Mouse (Mus musculus) embryonic stem cell, embryonic (primary cell): ENCODE measurements around the gene Sctr.

Experiments
- CTCF ChIA-PET, 4 experiments: fragments of 300-600 bp in 2 of 4; fragments of 350-600 bp in 2 of 4; sonication (Branson Sonifier 250); formaldehyde crosslinking; loops; one replicate each; lab custom pipeline; 2022; ENCODE audit warnings: inconsistent platforms in 2 of 4; lab: Charles Lee
- POLR2A ChIA-PET, 4 experiments: fragments of 300-600 bp in 2 of 4; fragments of 350-600 bp in 2 of 4; sonication (Branson Sonifier 250); formaldehyde crosslinking; loops; one replicate each; lab custom pipeline; 2022; ENCODE audit warnings: antibody characterized with exemption in 4 of 4, inconsistent platforms in 1 of 4; lab: Charles Lee

Gene Sctr

GRCm38 (mm10) chr1:120055475-120055874 lies 48.8 kb downstream of the Sctr start:
- POLR2A ChIA-PET, result interaction anchor here in 1 of 4 experiments (0.6 to 1.6 kb wide), 2 partner anchors 11 to 96 kb away, joined by 3 read pairs; no protein-coding TSS in a partner anchor
- CTCF ChIA-PET, result interaction anchor here in 1 of 4 experiments (0.9 kb wide), 1 partner anchor 99 kb away, joined by 3 read pairs; no protein-coding TSS in a partner anchor

GRCm38 (mm10) chr1:120056236-120056635 lies 49.5 kb downstream of the Sctr start:
- ChIA-PET POLR2A (interaction anchor here in 1 of 4 experiments (0.5 kb wide), 1 partner anchor 16 kb away, joined by 4 read pairs; no protein-coding TSS in a partner anchor), CTCF (no interaction called here)

GRCm38 (mm10) chr1:120057044-120057443 lies 50.4 kb downstream of the Sctr start:
- POLR2A ChIA-PET, result no interaction called here
- CTCF ChIA-PET, result interaction anchor here in 1 of 4 experiments (0.6 kb wide), 1 partner anchor 300 kb away, joined by 3 read pairs; no protein-coding TSS in a partner anchor

GRCm38 (mm10) chr1:120057674-120058430 lies 51.2 kb downstream of the Sctr start:
- ChIA-PET POLR2A (no interaction called here), CTCF (interaction anchor here in 1 of 4 experiments (0.5 to 1.7 kb wide), 3 partner anchors 12 to 1442 kb away, joined by 3 to 8 read pairs (median 3); no protein-coding TSS in a partner anchor)

- CTCF ChIA-PET, result interaction anchor here in 2 of 4 experiments (1.1 to 1.3 kb wide), 2 partner anchors 33 to 45 kb away, joined by 4 read pairs; no protein-coding TSS in a partner anchor
Observed at GRCm38 (mm10) chr1:120060687-120061086, 54.0 kb downstream of the Sctr start.

GRCm38 (mm10) chr1:120062231-120062630 lies 55.5 kb downstream of the Sctr start:
- ChIA-PET CTCF (interaction anchor here in 3 of 4 experiments (0.6 to 1.3 kb wide), 6 partner anchors 25 to 93 kb away, joined by 3 to 4 read pairs (median 3); partner anchors contain the start of genes 3110009E18Rik (in 1 of the 3) and Dbi (in 1 of the 3)), POLR2A (interaction anchor here in 2 of 4 experiments (0.8 to 1.3 kb wide), 3 partner anchors 10 to 51 kb away, joined by 3 to 6 read pairs (median 3); partner anchors contain the start of gene Tmem37 (in 1 of the 2))

More at GRCm38 (mm10) chr1:120060687-120061086, 54.0 kb downstream of the Sctr start:
- POLR2A ChIA-PET, result interaction anchor here in 1 of 4 experiments (0.7 to 1.3 kb wide), 2 partner anchors 12 to 13 kb away, joined by 3 to 6 read pairs; partner anchors contain the start of gene Tmem37

- POLR2A ChIA-PET, result interaction anchor here in 3 of 4 experiments (1.1 to 1.9 kb wide), 7 partner anchors 10 to 57 kb away, joined by 3 to 14 read pairs (median 4); partner anchors contain the start of genes 3110009E18Rik (in 2 of the 3), Dbi (in 2 of the 3) and Tmem37 (in 2 of the 3)
- CTCF ChIA-PET, result interaction anchor here in 2 of 4 experiments (0.6 to 1.0 kb wide), 2 partner anchors 42 to 277 kb away, joined by 3 to 4 read pairs; no protein-coding TSS in a partner anchor
Observed at GRCm38 (mm10) chr1:120064036-120064682, 57.5 kb downstream of the Sctr start.

GRCm38 (mm10) chr1:120066159-120066558 lies 59.5 kb downstream of the Sctr start:
- CTCF ChIA-PET, result interaction anchor here in 1 of 4 experiments (0.5 kb wide), 1 partner anchor 11 kb away, joined by 3 read pairs; no protein-coding TSS in a partner anchor
- POLR2A ChIA-PET, result interaction anchor here in 2 of 4 experiments (0.7 to 0.9 kb wide), 2 partner anchors 11 to 552 kb away, joined by 3 read pairs; no protein-coding TSS in a partner anchor

GRCm38 (mm10) chr1:120066625-120067024 lies 59.9 kb downstream of the Sctr start:
- ChIA-PET CTCF (no interaction called here), POLR2A (interaction anchor here in 2 of 4 experiments (0.7 to 0.9 kb wide), 2 partner anchors 12 to 552 kb away, joined by 3 read pairs; no protein-coding TSS in a partner anchor)

- ChIA-PET CTCF (no interaction called here), POLR2A (interaction anchor here in 1 of 4 experiments (0.6 kb wide), 2 partner anchors 586 to 1610 kb away, joined by 3 to 5 read pairs; no protein-coding TSS in a partner anchor)
Observed at GRCm38 (mm10) chr1:120069120-120069519, 62.4 kb downstream of the Sctr start.

GRCm38 (mm10) chr1:120070168-120070567 lies 63.5 kb downstream of the Sctr start:
- ChIA-PET CTCF (interaction anchor here in 2 of 4 experiments (0.5 to 1.0 kb wide), 2 partner anchors 11 to 28 kb away, joined by 4 to 8 read pairs; no protein-coding TSS in a partner anchor), POLR2A (interaction anchor here in 1 of 4 experiments (1.1 to 1.4 kb wide), 2 partner anchors 16 to 19 kb away, joined by 4 read pairs; no protein-coding TSS in a partner anchor)

- ChIA-PET CTCF (interaction anchor here in 1 of 4 experiments (0.5 kb wide), 1 partner anchor 236 kb away, joined by 3 read pairs; no protein-coding TSS in a partner anchor), POLR2A (interaction anchor here in 1 of 4 experiments (0.6 kb wide), 1 partner anchor 115 kb away, joined by 3 read pairs; no protein-coding TSS in a partner anchor)
Observed at GRCm38 (mm10) chr1:120071133-120071532, 64.4 kb downstream of the Sctr start.

GRCm38 (mm10) chr1:120072900-120073299 lies 66.2 kb downstream of the Sctr start:
- POLR2A ChIA-PET, result interaction anchor here in 3 of 4 experiments (0.6 to 2.8 kb wide), 9 partner anchors 9 to 1357 kb away, joined by 3 to 14 read pairs (median 4); no protein-coding TSS in a partner anchor
- CTCF ChIA-PET, result interaction anchor here in 1 of 4 experiments (1.1 kb wide), 1 partner anchor 11 kb away, joined by 3 read pairs; no protein-coding TSS in a partner anchor

GRCm38 (mm10) chr1:120073519-120074306 lies 67.0 kb downstream of the Sctr start, which contains the start of gene Tmem37:
Gene Tmem37, minus strand, starts transcription at chr1:120074074.
- CTCF ChIA-PET, result interaction anchor here (0.5 to 1.6 kb wide), 5 partner anchors 12 to 81 kb away, joined by 3 to 9 read pairs (median 3); no protein-coding TSS in a partner anchor
- POLR2A ChIA-PET, result interaction anchor here (0.6 to 2.8 kb wide), 25 partner anchors 8 to 576 kb away, joined by 3 to 14 read pairs (median 4); partner anchors contain the start of genes 3110009E18Rik (in 2 of the 4) and Dbi (in 2 of the 4)

GRCm38 (mm10) chr1:120074307-120074702 lies 67.6 kb downstream of the Sctr start:
- CTCF ChIA-PET, result interaction anchor here in 2 of 4 experiments (0.6 to 1.6 kb wide), 4 partner anchors 13 to 40 kb away, joined by 3 to 9 read pairs (median 3); no protein-coding TSS in a partner anchor
- POLR2A ChIA-PET, result interaction anchor here in 3 of 4 experiments (0.6 to 2.8 kb wide), 19 partner anchors 9 to 577 kb away, joined by 3 to 14 read pairs (median 5); partner anchors contain the start of genes 3110009E18Rik (in 2 of the 3) and Dbi (in 2 of the 3)

GRCm38 (mm10) chr1:120074931-120075330 lies 68.2 kb downstream of the Sctr start:
- CTCF ChIA-PET, result interaction anchor here in 2 of 4 experiments (0.6 to 1.6 kb wide), 3 partner anchors 19 to 40 kb away, joined by 3 to 9 read pairs (median 3); no protein-coding TSS in a partner anchor
- POLR2A ChIA-PET, result interaction anchor here in 3 of 4 experiments (0.9 to 2.8 kb wide), 13 partner anchors 8 to 48 kb away, joined by 3 to 14 read pairs (median 5); partner anchors contain the start of genes 3110009E18Rik (in 2 of the 3) and Dbi (in 2 of the 3)
